Mouse (Mus musculus): Measurements from ENCODE around the gene Cep131.

DNA sequence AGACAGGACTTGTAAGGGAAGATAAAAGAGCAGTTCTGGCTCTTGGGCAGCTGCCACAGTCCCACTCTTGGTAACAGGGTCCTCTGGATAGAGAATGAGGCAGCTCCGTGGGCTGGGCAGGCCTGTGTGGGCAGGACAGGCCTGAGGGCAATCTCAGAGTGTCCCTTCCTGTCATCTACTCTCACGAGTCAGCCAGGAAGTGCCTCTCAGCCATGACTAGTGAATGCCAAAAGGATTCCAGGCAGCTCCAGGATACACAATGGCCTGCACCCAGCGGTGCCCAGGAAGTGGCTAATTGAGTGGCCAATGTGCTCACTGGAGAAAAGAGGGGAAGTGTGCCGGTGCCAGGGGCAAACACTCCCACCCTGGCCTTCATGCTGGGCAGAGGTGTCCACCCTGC is 47.0 kb downstream of the Cep131 start:
- no peak for TF ChIP-seq CTCF (IDR thresholded peaks at IDR 0.05; ENCODE audit: low read depth)
- no peak for TF ChIP-seq EP300 (IDR thresholded peaks at IDR 0.05; ENCODE audit: low read depth)

All from liver, postnatal 0 days (tissue).